Mouse (Mus musculus): ENCODE measurements around the gene Rgcc.

- no peak for TF ChIP-seq POLR2A (IDR thresholded peaks at IDR 0.05; ENCODE audit: borderline replicate concordance, low read depth, low read length)
- TF ChIP-seq CTCF (IDR thresholded peaks at IDR 0.05; ENCODE audit: low read depth, low read length) = no peak
Measured at GRCm38 (mm10) chr14:79289909-79290308, 11.5 kb downstream of the Rgcc start.

Data from bone marrow macrophage, adult 2 months (primary cell).